Comparison of ENCODE assay signal across 8 mouse cellular contexts in genomic region chr5:107986967-107987834, GRCm38 (mm10). TPM values are rescaled to one million over a fixed set of nuclear protein-coding genes. Genes with fewer than 3 reads are reported as not detected.
A peak's percentile ranks its signal among the peaks of the same experiment; 100 is the strongest.
DNase-seq lines count a peak whose midpoint lies in the region; ATAC-seq lines count a peak whose summit lies in the region.

Fam69a (minus strand) TSS chr5:107987085.

- no peaks in the 10 kb centered on the region for H3K27me3 ChIP-seq in hindbrain, embryonic 12.5 days

- H3K4me3 ChIP-seq in hindbrain, embryonic 12.5 days, result peak within 1 kb of the TSS; percentile 92

- DNase-seq in NIH3T3 (ENCODE audit: low read depth), result peak; percentile 92
- DNase-seq in cerebellum, adult 9-10 months, result peak; percentile 78
- peak; percentile 66 to 74 for DNase-seq in frontal cortex, postnatal 14 days (ENCODE audit: low spot score in 2 of 2)
- peak; percentile 68 to 79 for DNase-seq in left cerebral cortex, adult 18-20 months (ENCODE audit: low spot score in 2 of 2)
- DNase-seq in lung, postnatal 36 days, result peak; percentile 79
- peak; percentile 93 for DNase-seq in retina, embryonic 14.5 days (ENCODE audit: low spot score)
- DNase-seq in thymus, postnatal 36 days, result peak; percentile 91 to 93

- no peaks in the 10 kb centered on the region for H3K36me3 ChIP-seq in hindbrain, embryonic 12.5 days

- peak within 1 kb of the TSS; percentile 94 for H3K9ac ChIP-seq in hindbrain, embryonic 12.5 days

- H3K9me3 ChIP-seq in hindbrain, embryonic 12.5 days (replicated peaks), result no peaks in the 10 kb centered on the region

- H3K4me2 ChIP-seq in hindbrain, embryonic 12.5 days (replicated peaks), result peak within 1 kb of the TSS; percentile 70

- H3K4me1 ChIP-seq in hindbrain, embryonic 12.5 days, result peaks cover 8% of the 10 kb centered on the region

- WGBS in hindbrain, embryonic 12.5 days, result under 1% methylated on average over 75 of the region's 91 CpGs

- ATAC-seq in hindbrain, embryonic 12.5 days (ENCODE audit: low FRiP score), result peak; percentile 94

- peak within 1 kb of the TSS; percentile 97 for H3K27ac ChIP-seq in hindbrain, embryonic 12.5 days

RNA-seq across cellular contexts. Expression of gene Fam69a, which starts in this region (rescaled TPM):
- 31.0 and 31.4 TPM in 2 replicates for polyA plus RNA-seq in hindbrain, embryonic 12.5 days (2016; fragmentation: Nextera tagmentation; extraction: Ambion mirVana)
- total RNA-seq in left cerebral cortex, adult 18-20 months (2021), result 10 to 100 TPM; 29.1 to 36.2 TPM

Comparison
In these comparisons a context has a peak if more than half of its experiments do, and no peak if none do; other contexts are left out.
1. Peak in every context shown above with its lines: DNase-seq, ATAC-seq, H3K4me3 ChIP-seq and H3K27ac ChIP-seq.